Mouse (Mus musculus): ENCODE measurements at regions not wholly inside any gene's neighbourhood (a gene's known extent, or its start where the extent isn't known, plus 50 kb on each side); places are given as distances from the start of the nearest gene placed in this dataset.

GRCm38 (mm10) chr8:87372061-87372460, 100.3 kb downstream of the Cbln1 start:
- Histone ChIP-seq H3K9me3 (ENCODE audit: control insufficient read depth, low read length) (no peaks in the 10 kb centered on the region), H3K4me3 (ENCODE audit: low read depth, low read length) (no peak overlapping the region), H3K4me2 (ENCODE audit: low read depth, low read length) (no peak overlapping the region), H3K27ac (replicated peaks; ENCODE audit: low read depth, low read length) (no peak overlapping the region), H3K36me3 (ENCODE audit: control insufficient read depth, insufficient read depth, low read length) (no peaks in the 10 kb centered on the region), H3K4me1 (ENCODE audit: control insufficient read depth, insufficient read depth, low read length) (peaks cover 4% of the 10 kb centered on the region; the same call in 1 of the 2 replicates), H3K27me3 (replicated peaks; ENCODE audit: control insufficient read depth, insufficient read depth, low read length) (no peaks in the 10 kb centered on the region), H3K9ac (ENCODE audit: low read depth, low read length) (no peak overlapping the region)
- ATAC-seq (ENCODE audit: low read depth) (no peak), DNase-seq (ENCODE audit: low spot score) (no peak)

DNA sequence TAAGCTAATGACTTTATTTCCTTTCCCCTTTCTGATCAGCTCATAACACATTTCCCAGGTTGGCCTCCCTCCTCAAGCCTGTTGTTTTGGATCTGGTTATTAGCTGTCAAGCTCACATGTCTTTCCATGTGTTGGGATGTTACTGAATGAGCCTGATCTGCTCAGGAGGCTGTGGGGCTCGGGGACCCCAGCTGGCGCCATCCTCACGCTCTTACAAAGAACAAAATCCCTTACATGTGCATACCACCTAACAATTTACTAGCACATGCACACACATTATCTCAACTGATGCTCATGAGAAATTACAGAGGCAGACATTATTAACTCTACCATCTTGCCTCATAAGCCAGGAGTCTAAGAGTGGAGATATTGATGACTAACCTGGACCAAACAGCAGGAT, 102.2 kb downstream of the Cbln1 start:
- Histone ChIP-seq H3K9ac (ENCODE audit: low read depth, low read length) (no peak overlapping the region), H3K9me3 (ENCODE audit: control insufficient read depth, low read length) (no peaks in the 10 kb centered on the region), H3K27ac (replicated peaks; ENCODE audit: low read depth, low read length) (no peak overlapping the region), H3K27me3 (replicated peaks; ENCODE audit: control insufficient read depth, insufficient read depth, low read length) (no peaks in the 10 kb centered on the region), H3K4me1 (ENCODE audit: control insufficient read depth, insufficient read depth, low read length) (peaks cover 4% of the 10 kb centered on the region; the same call in 1 of the 2 replicates), H3K4me2 (ENCODE audit: low read depth, low read length) (no peak overlapping the region), H3K4me3 (ENCODE audit: low read depth, low read length) (no peak overlapping the region), H3K36me3 (ENCODE audit: control insufficient read depth, insufficient read depth, low read length) (no peaks in the 10 kb centered on the region)
- ATAC-seq (ENCODE audit: low read depth) (no peak), DNase-seq (ENCODE audit: low spot score) (no peak)
- 85% methylated on average over 3 of the region's 3 CpGs for WGBS

- no peak for ATAC-seq (ENCODE audit: low read depth)
- Histone ChIP-seq H3K9me3 (ENCODE audit: control insufficient read depth, low read length) (no peaks in the 10 kb centered on the region), H3K4me3 (ENCODE audit: low read depth, low read length) (no peak overlapping the region), H3K27me3 (replicated peaks; ENCODE audit: control insufficient read depth, insufficient read depth, low read length) (no peaks in the 10 kb centered on the region), H3K36me3 (ENCODE audit: control insufficient read depth, insufficient read depth, low read length) (no peaks in the 10 kb centered on the region), H3K4me1 (ENCODE audit: control insufficient read depth, insufficient read depth, low read length) (no peaks in the 10 kb centered on the region), H3K9ac (ENCODE audit: low read depth, low read length) (no peak overlapping the region), H3K4me2 (ENCODE audit: low read depth, low read length) (no peak overlapping the region), H3K27ac (replicated peaks; ENCODE audit: low read depth, low read length) (no peak overlapping the region)
- 83% methylated on average over 4 of the region's 4 CpGs for WGBS
- DNase-seq (ENCODE audit: low spot score), result no peak
These were observed 121.9 kb downstream of the Cbln1 start for GRCm38 (mm10) chr8:87350471-87350870.

- H3K36me3 ChIP-seq (ENCODE audit: control insufficient read depth, insufficient read depth, low read length), result no peaks in the 10 kb centered on the region
These were observed 122.6 kb downstream of the Cbln1 start for GRCm38 (mm10) chr8:87349781-87350181.

GRCm38 (mm10) chr8:87329371-87329770, 143.0 kb downstream of the Cbln1 start:
- H3K4me2 ChIP-seq (ENCODE audit: low read depth, low read length), result no peak overlapping the region
- ATAC-seq (ENCODE audit: low read depth) (no peak), DNase-seq (ENCODE audit: low spot score) (no peak)
- WGBS, result 91% methylated on average over 1 of the region's 1 CpGs
- no peak overlapping the region for H3K4me3 ChIP-seq (ENCODE audit: low read depth, low read length)
- no peaks in the 10 kb centered on the region for H3K4me1 ChIP-seq (ENCODE audit: control insufficient read depth, insufficient read depth, low read length)
- H3K36me3 ChIP-seq (ENCODE audit: control insufficient read depth, insufficient read depth, low read length), result no peaks in the 10 kb centered on the region
- no peak overlapping the region for H3K27ac ChIP-seq (replicated peaks; ENCODE audit: low read depth, low read length)
- no peak overlapping the region for H3K9ac ChIP-seq (ENCODE audit: low read depth, low read length)
- no peaks in the 10 kb centered on the region for H3K27me3 ChIP-seq (replicated peaks; ENCODE audit: control insufficient read depth, insufficient read depth, low read length)
- H3K9me3 ChIP-seq (ENCODE audit: control insufficient read depth, low read length), result no peaks in the 10 kb centered on the region

More at GRCm38 (mm10) chr8:87349781-87350181, 122.6 kb downstream of the Cbln1 start:
- Histone ChIP-seq H3K4me2 (ENCODE audit: low read depth, low read length) (no peak overlapping the region), H3K27me3 (replicated peaks; ENCODE audit: control insufficient read depth, insufficient read depth, low read length) (no peaks in the 10 kb centered on the region), H3K4me3 (ENCODE audit: low read depth, low read length) (no peak overlapping the region), H3K9me3 (ENCODE audit: control insufficient read depth, low read length) (no peaks in the 10 kb centered on the region), H3K27ac (replicated peaks; ENCODE audit: low read depth, low read length) (no peak overlapping the region), H3K4me1 (ENCODE audit: control insufficient read depth, insufficient read depth, low read length) (no peaks in the 10 kb centered on the region), H3K9ac (ENCODE audit: low read depth, low read length) (no peak overlapping the region)
- DNase-seq (ENCODE audit: low spot score), result peak; percentile 68
- no peak for ATAC-seq (ENCODE audit: low read depth)
- WGBS, result 44% methylated on average over 4 of the region's 4 CpGs

- ATAC-seq (ENCODE audit: low read depth) (no peak), DNase-seq (ENCODE audit: low spot score) (no peak)
- Histone ChIP-seq H3K27me3 (replicated peaks; ENCODE audit: control insufficient read depth, insufficient read depth, low read length) (no peaks in the 10 kb centered on the region), H3K9ac (ENCODE audit: low read depth, low read length) (no peak overlapping the region), H3K4me3 (ENCODE audit: low read depth, low read length) (no peak overlapping the region), H3K9me3 (ENCODE audit: control insufficient read depth, low read length) (no peaks in the 10 kb centered on the region), H3K36me3 (ENCODE audit: control insufficient read depth, insufficient read depth, low read length) (no peaks in the 10 kb centered on the region), H3K4me2 (ENCODE audit: low read depth, low read length) (no peak overlapping the region), H3K4me1 (ENCODE audit: control insufficient read depth, insufficient read depth, low read length) (no peaks in the 10 kb centered on the region), H3K27ac (replicated peaks; ENCODE audit: low read depth, low read length) (no peak overlapping the region)
- 61% methylated on average over 3 of the region's 3 CpGs for WGBS
These were observed 157.8 kb downstream of the Cbln1 start for GRCm38 (mm10) chr8:87314570-87314969.

DNA sequence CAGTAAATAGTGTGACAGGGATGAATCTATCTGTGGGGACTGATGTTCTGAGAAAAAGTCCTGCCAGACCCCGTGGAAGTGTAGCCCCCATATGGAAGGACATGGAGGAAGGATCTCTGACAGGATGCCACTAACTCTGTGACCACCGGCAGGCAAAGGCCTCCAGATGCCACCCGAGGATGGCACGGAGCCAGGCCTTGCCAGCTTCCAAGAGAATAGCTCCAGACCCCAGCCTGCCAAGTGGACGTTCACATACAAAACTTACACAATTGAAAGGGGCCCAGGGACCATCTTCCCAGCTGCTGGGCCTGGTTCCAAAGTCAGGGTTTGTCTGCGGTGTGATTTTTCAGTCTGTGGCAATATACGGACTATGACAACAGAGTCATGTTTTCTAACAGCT, 161.1 kb downstream of the Cbln1 start:
- DNase-seq (ENCODE audit: low spot score) (peak; percentile 36), ATAC-seq (ENCODE audit: low read depth) (no peak)
- Histone ChIP-seq H3K4me2 (ENCODE audit: low read depth, low read length) (no peak overlapping the region), H3K9ac (ENCODE audit: low read depth, low read length) (no peak overlapping the region), H3K27me3 (replicated peaks; ENCODE audit: control insufficient read depth, insufficient read depth, low read length) (no peaks in the 10 kb centered on the region), H3K9me3 (ENCODE audit: control insufficient read depth, low read length) (no peaks in the 10 kb centered on the region), H3K4me3 (ENCODE audit: low read depth, low read length) (no peak overlapping the region), H3K4me1 (ENCODE audit: control insufficient read depth, insufficient read depth, low read length) (no peaks in the 10 kb centered on the region), H3K36me3 (ENCODE audit: control insufficient read depth, insufficient read depth, low read length) (no peaks in the 10 kb centered on the region), H3K27ac (replicated peaks; ENCODE audit: low read depth, low read length) (no peak overlapping the region)
- WGBS, result 63% methylated on average over 7 of the region's 7 CpGs

GRCm38 (mm10) chr8:87308311-87308710, 164.1 kb downstream of the Cbln1 start:
- no peaks in the 10 kb centered on the region for H3K36me3 ChIP-seq (ENCODE audit: control insufficient read depth, insufficient read depth, low read length)
- H3K9ac ChIP-seq (ENCODE audit: low read depth, low read length), result no peak overlapping the region
- no peaks in the 10 kb centered on the region for H3K27me3 ChIP-seq (replicated peaks; ENCODE audit: control insufficient read depth, insufficient read depth, low read length)
- DNase-seq (ENCODE audit: low spot score) (no peak), ATAC-seq (ENCODE audit: low read depth) (no peak)
- WGBS, result 61% methylated on average over 3 of the region's 3 CpGs
- H3K4me1 ChIP-seq (ENCODE audit: control insufficient read depth, insufficient read depth, low read length), result no peaks in the 10 kb centered on the region
- no peak overlapping the region for H3K4me3 ChIP-seq (ENCODE audit: low read depth, low read length)
- H3K9me3 ChIP-seq (ENCODE audit: control insufficient read depth, low read length), result no peaks in the 10 kb centered on the region
- no peak overlapping the region for H3K27ac ChIP-seq (replicated peaks; ENCODE audit: low read depth, low read length)
- H3K4me2 ChIP-seq (ENCODE audit: low read depth, low read length), result no peak overlapping the region

DNA sequence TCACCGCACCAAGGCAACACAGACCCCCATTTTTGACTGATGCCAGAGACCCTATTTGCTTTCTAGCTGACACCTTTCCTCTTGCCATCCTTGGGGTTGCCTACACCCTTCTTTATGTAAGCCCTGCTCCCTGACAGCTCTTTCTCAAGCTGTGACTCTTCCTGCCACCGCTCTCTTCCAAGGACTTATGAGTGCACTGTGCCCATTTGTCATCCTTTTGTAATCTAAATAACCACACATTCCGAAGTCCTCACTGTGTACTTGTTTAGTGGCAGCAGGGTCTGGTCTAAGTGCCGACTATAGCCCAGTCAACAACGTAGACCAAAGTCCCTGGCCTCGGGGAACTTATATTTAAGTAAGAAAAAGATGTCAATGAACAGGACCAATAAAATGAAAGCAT, 167.4 kb downstream of the Cbln1 start:
- no peaks in the 10 kb centered on the region for H3K36me3 ChIP-seq (ENCODE audit: control insufficient read depth, insufficient read depth, low read length)
- no peak overlapping the region for H3K4me2 ChIP-seq (ENCODE audit: low read depth, low read length)
- H3K4me3 ChIP-seq (ENCODE audit: low read depth, low read length), result no peak overlapping the region
- DNase-seq (ENCODE audit: low spot score), result no peak
- no peaks in the 10 kb centered on the region for H3K9me3 ChIP-seq (ENCODE audit: control insufficient read depth, low read length)
- no peak for ATAC-seq (ENCODE audit: low read depth)
- H3K27me3 ChIP-seq (replicated peaks; ENCODE audit: control insufficient read depth, insufficient read depth, low read length), result no peaks in the 10 kb centered on the region
- H3K27ac ChIP-seq (replicated peaks; ENCODE audit: low read depth, low read length), result no peak overlapping the region
- WGBS, result 90% methylated on average over 6 of the region's 6 CpGs
- no peak overlapping the region for H3K9ac ChIP-seq (ENCODE audit: low read depth, low read length)
- no peaks in the 10 kb centered on the region for H3K4me1 ChIP-seq (ENCODE audit: control insufficient read depth, insufficient read depth, low read length)
